Mouse (Mus musculus): ENCODE results near the gene Fbxo47. TPM values are rescaled to one million over a fixed set of nuclear protein-coding genes. Genes with fewer than 3 reads are reported as not detected.
A peak's percentile ranks its signal among the peaks of the same experiment; 100 is the strongest.

Fbxo47 gene
- polyA plus RNA-seq, 1 experiment from 2014 or later, result 0.35 TPM

- Histone ChIP-seq H3K9me3 (replicated peaks; ENCODE audit: control insufficient read depth, low read length) (no peaks in the 10 kb centered on the region), H3K9ac (ENCODE audit: low read length) (no peak overlapping the region), H3K36me3 (ENCODE audit: control insufficient read depth, insufficient read depth, low read length) (peaks cover 19% of the 10 kb centered on the region), H3K4me1 (ENCODE audit: control insufficient read depth, insufficient read depth, low read length) (peaks cover 13% of the 10 kb centered on the region; the same call in 1 of the 2 replicates), H3K4me3 (replicated peaks; ENCODE audit: low read length) (no peak overlapping the region), H3K27me3 (ENCODE audit: control insufficient read depth, insufficient read depth, low read length) (no peaks in the 10 kb centered on the region), H3K27ac (ENCODE audit: low read length) (no peak overlapping the region), H3K4me2 (ENCODE audit: low read depth, low read length) (no peak overlapping the region)
- no peak for ATAC-seq (ENCODE audit: insufficient read depth, low FRiP score)
- 78% methylated on average over 12 of the region's 12 CpGs for WGBS
These were observed 54.0 kb downstream of the Fbxo47 start for GRCm38 (mm10) chr11:97829913-97830476.

- Histone ChIP-seq H3K4me1 (ENCODE audit: control insufficient read depth, insufficient read depth, low read length) (peaks cover 13% of the 10 kb centered on the region; the same call in 1 of the 2 replicates), H3K27me3 (ENCODE audit: control insufficient read depth, insufficient read depth, low read length) (no peaks in the 10 kb centered on the region), H3K27ac (ENCODE audit: low read length) (no peak overlapping the region), H3K9me3 (replicated peaks; ENCODE audit: control insufficient read depth, low read length) (no peaks in the 10 kb centered on the region), H3K4me3 (replicated peaks; ENCODE audit: low read length) (no peak overlapping the region), H3K36me3 (ENCODE audit: control insufficient read depth, insufficient read depth, low read length) (peaks cover 15% of the 10 kb centered on the region), H3K9ac (ENCODE audit: low read length) (no peak overlapping the region), H3K4me2 (ENCODE audit: low read depth, low read length) (no peak overlapping the region)
- WGBS, result 79% methylated on average over 7 of the region's 7 CpGs
- no peak for ATAC-seq (ENCODE audit: insufficient read depth, low FRiP score)
These were observed 54.6 kb downstream of the Fbxo47 start for GRCm38 (mm10) chr11:97829365-97829764.

GRCm38 (mm10) chr11:97827654-97828053, 56.3 kb downstream of the Fbxo47 start:
- Histone ChIP-seq H3K4me1 (ENCODE audit: control insufficient read depth, insufficient read depth, low read length) (peaks cover 13% of the 10 kb centered on the region; the same call in 1 of the 2 replicates), H3K4me2 (ENCODE audit: low read depth, low read length) (no peak overlapping the region), H3K36me3 (ENCODE audit: control insufficient read depth, insufficient read depth, low read length) (peaks cover 22% of the 10 kb centered on the region), H3K9me3 (replicated peaks; ENCODE audit: control insufficient read depth, low read length) (no peaks in the 10 kb centered on the region), H3K27ac (ENCODE audit: low read length) (peak overlapping the region; percentile 58; the same call in 1 of the 2 replicates), H3K27me3 (ENCODE audit: control insufficient read depth, insufficient read depth, low read length) (no peaks in the 10 kb centered on the region), H3K4me3 (replicated peaks; ENCODE audit: low read length) (no peak overlapping the region), H3K9ac (ENCODE audit: low read length) (no peak overlapping the region)
- ATAC-seq (ENCODE audit: insufficient read depth, low FRiP score), result no peak
- WGBS, result 80% methylated on average over 6 of the region's 6 CpGs

GRCm38 (mm10) chr11:97826414-97826813, 57.5 kb downstream of the Fbxo47 start:
- no peak for ATAC-seq (ENCODE audit: insufficient read depth, low FRiP score)
- H3K36me3 ChIP-seq (ENCODE audit: control insufficient read depth, insufficient read depth, low read length), result peaks cover 24% of the 10 kb centered on the region
- 73% methylated on average over 7 of the region's 7 CpGs for WGBS

GRCm38 (mm10) chr11:97825971-97826370, 58.0 kb downstream of the Fbxo47 start:
- Histone ChIP-seq H3K36me3 (ENCODE audit: control insufficient read depth, insufficient read depth, low read length) (peaks cover 24% of the 10 kb centered on the region), H3K4me2 (ENCODE audit: low read depth, low read length) (no peak overlapping the region), H3K4me3 (replicated peaks; ENCODE audit: low read length) (no peak overlapping the region), H3K27ac (ENCODE audit: low read length) (peak overlapping the region; percentile 46), H3K27me3 (ENCODE audit: control insufficient read depth, insufficient read depth, low read length) (no peaks in the 10 kb centered on the region), H3K4me1 (ENCODE audit: control insufficient read depth, insufficient read depth, low read length) (peaks cover 18% of the 10 kb centered on the region; the same call in 1 of the 2 replicates), H3K9ac (ENCODE audit: low read length) (0 out of 2 replicates have a peak overlapping the region, but pooled peaks have one; percentile 19), H3K9me3 (replicated peaks; ENCODE audit: control insufficient read depth, low read length) (no peaks in the 10 kb centered on the region)
- no peak for ATAC-seq (ENCODE audit: insufficient read depth, low FRiP score)
- WGBS, result 63% methylated on average over 9 of the region's 9 CpGs

More at GRCm38 (mm10) chr11:97826414-97826813, 57.5 kb downstream of the Fbxo47 start:
- Histone ChIP-seq H3K27ac (ENCODE audit: low read length) (peak overlapping the region; percentile 46), H3K4me2 (ENCODE audit: low read depth, low read length) (no peak overlapping the region), H3K4me3 (replicated peaks; ENCODE audit: low read length) (no peak overlapping the region), H3K27me3 (ENCODE audit: control insufficient read depth, insufficient read depth, low read length) (no peaks in the 10 kb centered on the region), H3K9me3 (replicated peaks; ENCODE audit: control insufficient read depth, low read length) (no peaks in the 10 kb centered on the region), H3K9ac (ENCODE audit: low read length) (0 out of 2 replicates have a peak overlapping the region, but pooled peaks have one; percentile 19), H3K4me1 (ENCODE audit: control insufficient read depth, insufficient read depth, low read length) (peaks cover 16% of the 10 kb centered on the region; the same call in 1 of the 2 replicates)

- H3K4me1 ChIP-seq (ENCODE audit: control insufficient read depth, insufficient read depth, low read length), result peaks cover 21% of the 10 kb centered on the region
- no peak overlapping the region for H3K4me2 ChIP-seq (ENCODE audit: low read depth, low read length)
- H3K9ac ChIP-seq (ENCODE audit: low read length), result no peak overlapping the region
- H3K36me3 ChIP-seq (ENCODE audit: control insufficient read depth, insufficient read depth, low read length), result peaks cover 24% of the 10 kb centered on the region
- no peaks in the 10 kb centered on the region for H3K27me3 ChIP-seq (ENCODE audit: control insufficient read depth, insufficient read depth, low read length)
- H3K9me3 ChIP-seq (replicated peaks; ENCODE audit: control insufficient read depth, low read length), result no peaks in the 10 kb centered on the region
- no peak overlapping the region for H3K27ac ChIP-seq (ENCODE audit: low read length)
- no peak overlapping the region for H3K4me3 ChIP-seq (replicated peaks; ENCODE audit: low read length)
- ATAC-seq (ENCODE audit: insufficient read depth, low FRiP score), result no peak
- 79% methylated on average over 10 of the region's 10 CpGs for WGBS
These were observed 58.7 kb downstream of the Fbxo47 start for GRCm38 (mm10) chr11:97825295-97825694.

- WGBS, result 79% methylated on average over 6 of the region's 6 CpGs
- Histone ChIP-seq H3K9ac (ENCODE audit: low read length) (no peak overlapping the region), H3K4me3 (replicated peaks; ENCODE audit: low read length) (no peak overlapping the region), H3K4me2 (ENCODE audit: low read depth, low read length) (no peak overlapping the region), H3K27ac (ENCODE audit: low read length) (no peak overlapping the region), H3K4me1 (ENCODE audit: control insufficient read depth, insufficient read depth, low read length) (peaks cover 19% of the 10 kb centered on the region), H3K9me3 (replicated peaks; ENCODE audit: control insufficient read depth, low read length) (no peaks in the 10 kb centered on the region), H3K36me3 (ENCODE audit: control insufficient read depth, insufficient read depth, low read length) (peaks cover 24% of the 10 kb centered on the region), H3K27me3 (ENCODE audit: control insufficient read depth, insufficient read depth, low read length) (no peaks in the 10 kb centered on the region)
- no peak for ATAC-seq (ENCODE audit: insufficient read depth, low FRiP score)
These were observed 59.1 kb downstream of the Fbxo47 start for GRCm38 (mm10) chr11:97824895-97825294.

- 96% methylated on average over 11 of the region's 11 CpGs for WGBS
- Histone ChIP-seq H3K9ac (ENCODE audit: low read length) (no peak overlapping the region), H3K4me1 (ENCODE audit: control insufficient read depth, insufficient read depth, low read length) (peaks cover 22% of the 10 kb centered on the region), H3K27ac (ENCODE audit: low read length) (no peak overlapping the region), H3K9me3 (replicated peaks; ENCODE audit: control insufficient read depth, low read length) (no peaks in the 10 kb centered on the region), H3K27me3 (ENCODE audit: control insufficient read depth, insufficient read depth, low read length) (no peaks in the 10 kb centered on the region), H3K4me2 (ENCODE audit: low read depth, low read length) (no peak overlapping the region), H3K4me3 (replicated peaks; ENCODE audit: low read length) (no peak overlapping the region), H3K36me3 (ENCODE audit: control insufficient read depth, insufficient read depth, low read length) (peaks cover 24% of the 10 kb centered on the region)
- no peak for ATAC-seq (ENCODE audit: insufficient read depth, low FRiP score)
These were observed 59.8 kb downstream of the Fbxo47 start for GRCm38 (mm10) chr11:97824168-97824567.

- no peaks in the 10 kb centered on the region for H3K27me3 ChIP-seq (ENCODE audit: control insufficient read depth, insufficient read depth, low read length)
- H3K36me3 ChIP-seq (ENCODE audit: control insufficient read depth, insufficient read depth, low read length), result peaks cover 24% of the 10 kb centered on the region
- H3K4me1 ChIP-seq (ENCODE audit: control insufficient read depth, insufficient read depth, low read length), result peaks cover 33% of the 10 kb centered on the region
- H3K4me2 ChIP-seq (ENCODE audit: low read depth, low read length), result no peak overlapping the region
- no peak for ATAC-seq (ENCODE audit: insufficient read depth, low FRiP score)
- H3K9ac ChIP-seq (ENCODE audit: low read length), result no peak overlapping the region
- no peak overlapping the region for H3K27ac ChIP-seq (ENCODE audit: low read length)
- no peak overlapping the region for H3K4me3 ChIP-seq (replicated peaks; ENCODE audit: low read length)
- WGBS, result 73% methylated on average over 20 of the region's 20 CpGs
- no peaks in the 10 kb centered on the region for H3K9me3 ChIP-seq (replicated peaks; ENCODE audit: control insufficient read depth, low read length)
These were observed 60.9 kb downstream of the Fbxo47 start for GRCm38 (mm10) chr11:97822840-97823603.

Data from stomach, embryonic 16.5 days (tissue).